Mouse (Mus musculus) C2C12 (cell line): ENCODE results near the gene Runx1. TPM values are rescaled to one million over a fixed set of nuclear protein-coding genes. Genes with fewer than 3 reads are reported as not detected.

Source experiments
- H3K27me3 ChIP-seq: one replicate; pipeline ENCODE4 v1.6.1; 2011; ENCODE audit not compliant: control insufficient read depth, insufficient read depth, insufficient read length
- H3K36me3 ChIP-seq: one replicate; pipeline ENCODE4 v1.6.1; 2011; ENCODE audit not compliant: control insufficient read depth, insufficient read depth
- H3K4me3 ChIP-seq: one replicate; pipeline ENCODE4 v1.5.1; 2011; ENCODE audit warnings: mild to moderate bottlenecking, control low read depth; ENCODE audit not compliant: poor library complexity, insufficient read depth, severe bottlenecking
- H3K79me2 ChIP-seq: one replicate; pipeline ENCODE4 v1.6.1; 2011; ENCODE audit not compliant: control insufficient read depth, insufficient read depth
- H3K79me3 ChIP-seq: one replicate; pipeline ENCODE4 v1.6.1; 2011; ENCODE audit warnings: low read depth, control low read depth
- H3ac ChIP-seq: one replicate; pipeline ENCODE3; 2011; ENCODE audit warnings: low read depth; ENCODE audit not compliant: control insufficient read depth, insufficient read length
- CEBPB ChIP-seq: IDR thresholded peaks from one replicate; pipeline ENCODE4 v1.6.1; 2011; ENCODE audit warnings: low read depth, mild to moderate bottlenecking, control low read depth, moderate library complexity
- CTCF ChIP-seq: IDR thresholded peaks from one replicate; pipeline ENCODE4 v1.5.1; 2011; ENCODE audit not compliant: control insufficient read depth, insufficient read depth, insufficient read length
- FOSL1 ChIP-seq: IDR thresholded peaks from one replicate; pipeline ENCODE4 v1.8.0; 2011; ENCODE audit warnings: mild to moderate bottlenecking, low read length; ENCODE audit not compliant: poor library complexity, insufficient read depth, severe bottlenecking
- MAX ChIP-seq: IDR thresholded peaks from one replicate; pipeline ENCODE4 v1.6.1; 2011; ENCODE audit warnings: mild to moderate bottlenecking, control low read depth
- MYOD1 ChIP-seq: IDR thresholded peaks from one replicate; pipeline ENCODE4 v1.6.1; 2011; ENCODE audit warnings: low read depth; ENCODE audit not compliant: control insufficient read depth, insufficient read length
- MYOG ChIP-seq: IDR thresholded peaks from one replicate; pipeline ENCODE4 v1.6.1; 2011; ENCODE audit not compliant: control insufficient read depth, insufficient read length; ENCODE audit errors: extremely low read depth
- USF1 ChIP-seq: IDR thresholded peaks from one replicate; pipeline ENCODE4 v1.6.1; 2011; ENCODE audit warnings: low read depth, mild to moderate bottlenecking, control low read depth, moderate library complexity
- polyA plus RNA-seq: library from polyadenylated mRNA; unstranded; fragments of >200 nt; fragmentation: generic; extraction: Trizol; gene quantifications from one replicate; pipeline ENCODE4 v1.2.1, GENCODE M21; 2012; ENCODE audit warnings: missing spikeins

Gene Runx1
- polyA plus RNA-seq, 1 experiment = 28.8 TPM

- TF ChIP-seq CTCF = no peak
- no peak for TF ChIP-seq MAX
- no peak for TF ChIP-seq MYOG
- H3K27me3 ChIP-seq = no peaks in the 10 kb centered on the region
- H3K4me3 ChIP-seq = no peak overlapping the region
- peaks cover 100% of the 10 kb centered on the region for H3K79me2 ChIP-seq
- H3K79me3 ChIP-seq = peaks cover 91% of the 10 kb centered on the region
- no peak overlapping the region for H3ac ChIP-seq
- H3K36me3 ChIP-seq = peaks cover 71% of the 10 kb centered on the region
These were observed 135.2 kb downstream of the Runx1 start for GRCm38 (mm10) chr16:92690759-92691158.

GRCm38 (mm10) chr16:92688941-92689340, 137.0 kb downstream of the Runx1 start:
- Histone ChIP-seq H3K79me3 (peaks cover 73% of the 10 kb centered on the region), H3K36me3 (peaks cover 80% of the 10 kb centered on the region), H3K27me3 (no peaks in the 10 kb centered on the region), H3K4me3 (no peak overlapping the region), H3ac (no peak overlapping the region), H3K79me2 (peaks cover 89% of the 10 kb centered on the region)
- TF ChIP-seq MYOG = no peak
- no peak for TF ChIP-seq CTCF
- no peak for TF ChIP-seq USF1
- TF ChIP-seq MYOD1 = no peak
- no peak for TF ChIP-seq MAX
- TF ChIP-seq CEBPB = no peak
- no peak for TF ChIP-seq FOSL1

GRCm38 (mm10) chr16:92686978-92687377, 139.0 kb downstream of the Runx1 start:
- H3K36me3 ChIP-seq = peaks cover 82% of the 10 kb centered on the region
- H3K27me3 ChIP-seq = no peaks in the 10 kb centered on the region
- peaks cover 89% of the 10 kb centered on the region for H3K79me2 ChIP-seq
- H3K79me3 ChIP-seq = peaks cover 66% of the 10 kb centered on the region
- no peak for TF ChIP-seq FOSL1
- TF ChIP-seq MAX = no peak
- no peak for TF ChIP-seq CEBPB
- TF ChIP-seq MYOG = no peak
- TF ChIP-seq MYOD1 = no peak
- TF ChIP-seq CTCF = no peak
- no peak for TF ChIP-seq USF1
- no peak overlapping the region for H3ac ChIP-seq
- no peak overlapping the region for H3K4me3 ChIP-seq

GRCm38 (mm10) chr16:92685766-92686315, 140.1 kb downstream of the Runx1 start:
- H3K79me3 ChIP-seq = peaks cover 63% of the 10 kb centered on the region
- no peaks in the 10 kb centered on the region for H3K27me3 ChIP-seq
- peaks cover 89% of the 10 kb centered on the region for H3K79me2 ChIP-seq
- no peak for TF ChIP-seq CTCF
- H3K36me3 ChIP-seq = peaks cover 82% of the 10 kb centered on the region
- H3K4me3 ChIP-seq = no peak overlapping the region
- H3ac ChIP-seq = no peak overlapping the region

- TF ChIP-seq MYOG (no peak), CTCF (no peak), MYOD1 (no peak), MAX (no peak), FOSL1 (no peak), CEBPB (no peak), USF1 (no peak)
- Histone ChIP-seq H3K79me2 (peaks cover 89% of the 10 kb centered on the region), H3ac (peak overlapping the region; percentile 53), H3K36me3 (peaks cover 81% of the 10 kb centered on the region), H3K4me3 (no peak overlapping the region), H3K27me3 (no peaks in the 10 kb centered on the region), H3K79me3 (peaks cover 56% of the 10 kb centered on the region)
These were observed 141.3 kb downstream of the Runx1 start for GRCm38 (mm10) chr16:92684423-92685211.

GRCm38 (mm10) chr16:92676630-92677029, 149.3 kb downstream of the Runx1 start:
- peaks cover 100% of the 10 kb centered on the region for H3K79me2 ChIP-seq
- no peak overlapping the region for H3K4me3 ChIP-seq
- H3K36me3 ChIP-seq = peaks cover 95% of the 10 kb centered on the region

More at GRCm38 (mm10) chr16:92676630-92677029, 149.3 kb downstream of the Runx1 start:
- TF ChIP-seq MYOD1 (no peak), CEBPB (no peak), USF1 (no peak), MAX (no peak), CTCF (no peak), FOSL1 (no peak), MYOG (no peak)
- Histone ChIP-seq H3K27me3 (no peaks in the 10 kb centered on the region), H3ac (no peak overlapping the region), H3K79me3 (peaks cover 69% of the 10 kb centered on the region)
